Mouse (Mus musculus): ENCODE results near the gene Akap17b. TPM values are rescaled to one million over a fixed set of nuclear protein-coding genes. Genes with fewer than 3 reads are reported as not detected.

The Akap17b gene
- total RNA-seq, 2 experiments from 2014 or later, result 8.1 to 10.2 TPM

- DNase-seq (ENCODE audit: extremely low spot score in 1 of 2, low spot score in 2 of 2), result no peak
- intact Hi-C loops (cut with DNase I), result no loop called here
These were observed 54.1 kb downstream of the Akap17b start for GRCm38 (mm10) chrX:36591120-36591519.

GRCm38 (mm10) chrX:36590266-36590665 lies 54.9 kb downstream of the Akap17b start:
- no peak for DNase-seq (ENCODE audit: extremely low spot score in 1 of 2, low spot score in 2 of 2)
- intact Hi-C loops (cut with DNase I), result no loop called here

- intact Hi-C loops (cut with DNase I), result no loop called here
- peak; percentile 22 to 39 for DNase-seq (ENCODE audit: extremely low spot score in 1 of 2, low spot score in 2 of 2)
These were observed 57.6 kb downstream of the Akap17b start for GRCm38 (mm10) chrX:36587304-36588209.

- no peak for DNase-seq (ENCODE audit: extremely low spot score in 1 of 2, low spot score in 2 of 2)
- intact Hi-C loops (cut with DNase I), result no loop called here
These were observed 58.4 kb downstream of the Akap17b start for GRCm38 (mm10) chrX:36586629-36587303.

- intact Hi-C loops (cut with DNase I), result no loop called here
These were observed 83.1 kb downstream of the Akap17b start for GRCm38 (mm10) chrX:36562079-36562478.

GRCm38 (mm10) chrX:36561650-36562049 lies 83.5 kb downstream of the Akap17b start:
- DNase-seq (ENCODE audit: extremely low spot score in 1 of 2, low spot score in 2 of 2), result peak; percentile 39 to 41
- intact Hi-C loops (cut with DNase I), result no loop called here

More at GRCm38 (mm10) chrX:36562079-36562478, 83.1 kb downstream of the Akap17b start:
- no peak for DNase-seq (ENCODE audit: extremely low spot score in 1 of 2, low spot score in 2 of 2)

GRCm38 (mm10) chrX:36560170-36560569 lies 85.0 kb downstream of the Akap17b start:
- intact Hi-C loops (cut with DNase I), result no loop called here
- no peak for DNase-seq (ENCODE audit: extremely low spot score in 1 of 2, low spot score in 2 of 2)

Other genes starting within 250 kb of the Akap17b start
- gene Gm6268, start 244.1 kb downstream of the Akap17b start, total RNA-seq (2021), result not detected
- under 1 TPM; 0.28 to 0.39 TPM for gene Gm14569, start 153.6 kb downstream of the Akap17b start, total RNA-seq (2021)
- 100 to 1,000 TPM; 327 to 343 TPM for gene Pgrmc1, start 47.2 kb downstream of the Akap17b start, total RNA-seq (2021)
- gene Slc25a43, start 98.3 kb upstream of the Akap17b start, total RNA-seq (2021), result not detected
- 100 to 1,000 TPM; 328 to 349 TPM for gene Slc25a5, start 150.3 kb upstream of the Akap17b start, total RNA-seq (2021)
- 10 to 100 TPM; 61.7 to 63.9 TPM for gene Ube2a, start 228.5 kb upstream of the Akap17b start, total RNA-seq (2021)
- 10 to 100 TPM; 30.2 to 32.3 TPM for gene C330007P06Rik, start 228.7 kb upstream of the Akap17b start, total RNA-seq (2021)

Measured in left cerebral cortex, postnatal 10 days (tissue).